Mouse (Mus musculus): ENCODE measurements around the gene Gnaq.
A peak's percentile ranks its signal among the peaks of the same experiment; 100 is the strongest.
"Not testable (repeated sequence)": the region's sequence is repeated elsewhere in the genome, so short reads cannot be mapped to it uniquely, and the experiment has no call there.

The Gnaq gene

DNA sequence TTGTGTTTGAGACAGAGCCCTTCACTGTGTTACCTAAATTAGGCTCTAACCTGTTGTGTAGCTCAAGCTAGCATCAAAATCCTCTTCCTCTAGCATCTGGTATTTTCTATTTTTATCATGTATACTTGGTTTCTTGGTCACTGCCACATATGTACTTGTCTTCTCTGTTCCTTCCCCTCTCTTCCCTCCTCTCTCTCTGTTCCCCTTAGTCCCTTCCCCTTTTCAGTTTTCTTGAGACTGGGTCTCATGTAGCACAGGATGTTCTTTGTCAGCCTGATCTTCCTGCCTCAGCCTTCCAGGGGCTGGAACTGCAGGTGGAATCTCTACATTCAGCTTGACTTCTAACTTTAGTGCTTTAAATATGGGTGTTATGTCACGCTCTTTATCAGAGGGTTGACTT lies 16.5 kb downstream of the Gnaq start:
- DNase-seq = no peak

DNA sequence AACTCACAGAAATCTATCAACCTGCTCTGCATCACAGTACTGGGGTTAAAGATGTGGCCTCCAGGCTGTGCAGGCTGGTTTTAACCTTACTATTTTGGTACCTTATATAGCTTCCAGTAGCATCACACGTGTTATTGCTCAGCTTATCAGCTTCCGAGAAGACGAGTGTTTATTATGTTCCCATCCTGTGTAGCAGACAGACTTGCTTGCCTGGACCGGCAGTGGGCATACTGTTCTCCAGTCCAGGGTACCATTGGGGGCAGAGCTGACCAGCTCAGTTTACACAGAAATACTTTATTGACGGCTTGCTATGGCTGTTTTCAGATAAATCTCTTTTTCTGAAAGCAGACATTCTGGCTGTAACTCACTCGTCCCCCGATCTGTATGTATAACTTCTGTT lies 17.7 kb downstream of the Gnaq start:
- no peak for DNase-seq

DNA sequence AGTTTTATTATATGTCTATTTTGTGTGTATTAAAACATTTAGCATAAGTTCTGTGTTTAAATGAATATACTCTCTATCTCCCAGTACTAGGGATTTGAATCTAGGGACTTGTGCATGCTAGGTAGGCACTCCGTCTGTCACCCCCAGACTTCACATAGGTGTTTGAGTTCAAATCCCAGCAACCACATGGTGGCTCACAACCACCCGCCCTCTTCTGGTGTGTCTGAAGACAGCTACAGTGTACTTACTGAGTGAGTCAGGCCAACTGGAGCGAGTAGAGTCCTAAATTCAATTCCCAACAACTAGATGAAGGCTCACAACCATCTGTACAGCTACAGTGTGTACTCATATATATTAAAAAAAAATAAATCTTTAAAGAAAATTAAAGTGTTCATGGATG lies 21.2 kb downstream of the Gnaq start:
- no peak for DNase-seq

DNA sequence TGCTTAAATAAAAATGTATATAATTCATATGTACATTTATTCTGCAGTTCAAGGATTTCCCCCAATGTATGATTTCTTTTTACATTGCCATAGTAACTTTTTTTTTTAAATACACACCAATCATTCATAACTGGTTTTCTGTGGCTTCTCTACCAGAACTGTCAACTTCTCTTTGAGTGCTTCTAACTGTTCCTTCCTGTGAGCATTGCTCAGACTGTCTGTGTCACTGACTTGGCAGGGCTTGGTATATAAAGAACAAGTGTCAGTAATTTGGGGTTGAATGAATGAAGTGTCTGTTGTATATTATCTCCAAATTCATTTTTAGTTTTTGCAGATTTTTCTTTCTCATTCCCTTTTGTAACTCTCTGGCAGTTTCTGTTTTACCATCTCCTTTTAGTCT lies 21.8 kb downstream of the Gnaq start:
- no peak for DNase-seq

DNA sequence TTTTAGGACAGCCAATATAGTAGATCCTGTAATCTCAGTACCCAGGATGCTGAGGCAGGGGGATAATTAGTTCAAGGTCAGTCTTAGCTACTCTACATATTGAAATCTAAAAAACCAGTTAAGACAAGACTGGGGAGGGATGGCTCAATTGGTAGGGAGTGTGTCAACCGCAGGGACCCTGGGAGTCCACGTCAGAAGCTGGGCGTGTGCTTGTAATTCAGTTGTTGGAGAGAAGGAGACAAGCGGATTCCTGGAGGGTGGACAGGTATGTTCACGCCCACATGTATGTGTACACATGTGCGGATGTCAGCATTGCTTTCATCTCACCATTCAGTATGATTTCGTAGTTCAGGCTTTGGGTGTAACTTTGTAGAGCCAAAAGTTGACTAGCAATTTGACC lies 24.5 kb downstream of the Gnaq start:
- no peak for DNase-seq

DNA sequence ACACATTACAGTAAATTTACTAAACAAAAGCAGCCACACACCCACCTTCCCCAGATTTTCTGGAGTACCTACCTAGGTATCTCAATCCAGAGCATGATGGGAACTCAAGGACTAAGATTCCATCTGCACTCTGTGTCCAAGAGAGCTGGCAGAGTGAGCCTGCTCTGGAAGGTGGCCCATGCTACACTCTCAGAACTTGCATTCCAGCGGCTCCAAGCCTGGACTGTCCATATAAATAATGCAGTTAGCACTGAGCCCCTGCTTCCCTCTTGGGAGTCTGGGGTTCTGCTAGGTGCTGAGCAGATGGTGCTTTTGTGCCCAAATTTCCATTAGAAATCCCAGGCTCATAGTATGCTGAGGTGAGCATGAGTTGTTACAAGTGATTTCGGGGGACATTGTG lies 28.1 kb downstream of the Gnaq start:
- no peak for DNase-seq

DNA sequence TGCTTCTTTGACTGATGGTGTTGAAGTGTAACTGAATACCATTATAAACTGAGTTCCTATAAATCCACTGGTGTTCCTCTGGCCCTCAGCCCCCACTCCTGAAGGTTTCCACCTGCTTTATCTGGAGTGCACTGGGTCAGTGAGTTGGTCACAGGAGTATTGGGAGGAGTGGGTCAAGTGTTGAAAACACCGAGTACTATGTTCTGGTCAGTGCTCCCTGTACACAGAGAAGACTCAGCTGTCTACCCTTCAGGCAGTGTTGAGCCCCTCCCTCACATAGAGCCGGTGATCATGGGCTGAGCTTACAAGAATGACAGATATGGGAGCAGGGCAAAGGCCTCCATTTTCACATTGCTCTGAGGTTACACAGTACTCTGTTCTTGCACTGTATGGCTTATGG lies 28.6 kb downstream of the Gnaq start:
- DNase-seq = no peak

DNA sequence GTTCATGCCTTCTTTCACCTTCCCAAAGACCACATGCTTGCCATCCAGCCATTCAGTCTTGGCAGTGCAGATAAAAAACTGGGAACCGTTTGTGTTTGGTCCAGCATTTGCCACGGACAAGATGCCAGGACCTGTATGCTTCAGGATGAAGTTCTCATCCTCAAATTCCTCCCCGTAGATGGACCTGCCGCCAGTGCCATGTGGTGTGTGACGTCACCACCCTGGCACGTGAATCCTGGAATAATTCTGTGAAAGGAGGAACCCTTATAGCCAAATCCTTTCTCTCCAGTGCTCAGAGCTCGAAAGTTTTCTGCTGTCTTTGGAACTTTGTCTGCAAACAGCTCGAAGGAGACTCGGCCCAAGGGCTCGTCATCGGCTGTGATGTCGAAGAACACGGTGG lies 31.8 kb downstream of the Gnaq start:
- DNase-seq = not testable (repeated sequence)

DNA sequence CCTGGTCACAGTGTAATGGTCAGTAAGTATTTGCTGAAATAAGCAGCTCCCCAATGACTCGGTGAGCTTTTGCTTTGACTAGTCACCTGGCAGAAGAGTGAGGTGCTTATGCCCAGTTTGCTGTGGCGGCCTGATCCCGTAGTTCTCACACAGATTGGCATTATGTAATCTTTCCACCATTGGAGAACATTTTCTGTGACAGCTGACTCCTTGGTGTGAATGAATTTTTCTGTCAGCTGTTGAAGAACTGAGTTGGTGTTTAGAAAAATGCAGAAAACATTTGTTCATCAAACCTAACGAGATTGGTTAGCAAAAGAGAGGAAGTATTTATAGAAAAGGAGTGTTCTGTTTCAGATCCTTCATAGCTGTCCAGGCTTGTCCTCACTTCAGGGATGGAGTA lies 34.6 kb downstream of the Gnaq start:
- no peak for DNase-seq

DNA sequence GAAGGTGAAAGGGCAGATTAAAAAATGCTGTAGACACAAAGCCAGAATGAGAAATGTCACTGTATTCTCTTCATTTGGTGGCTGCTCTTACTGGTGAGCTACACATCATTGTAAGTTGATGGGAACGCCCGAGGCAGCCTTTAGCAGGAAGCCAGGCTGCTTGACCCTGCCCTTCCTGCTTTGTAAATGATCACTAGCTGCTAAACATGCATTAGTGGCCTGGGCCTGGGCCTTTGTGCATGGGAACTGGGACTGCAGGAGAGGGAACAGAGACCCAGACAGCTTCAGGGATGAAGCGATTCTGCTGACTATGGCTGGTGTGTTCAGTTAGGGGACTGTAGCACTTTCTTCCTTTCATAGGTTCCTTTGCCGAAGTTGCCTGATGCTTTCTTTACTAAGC lies 35.6 kb downstream of the Gnaq start:
- peak; percentile 73 for DNase-seq

DNA sequence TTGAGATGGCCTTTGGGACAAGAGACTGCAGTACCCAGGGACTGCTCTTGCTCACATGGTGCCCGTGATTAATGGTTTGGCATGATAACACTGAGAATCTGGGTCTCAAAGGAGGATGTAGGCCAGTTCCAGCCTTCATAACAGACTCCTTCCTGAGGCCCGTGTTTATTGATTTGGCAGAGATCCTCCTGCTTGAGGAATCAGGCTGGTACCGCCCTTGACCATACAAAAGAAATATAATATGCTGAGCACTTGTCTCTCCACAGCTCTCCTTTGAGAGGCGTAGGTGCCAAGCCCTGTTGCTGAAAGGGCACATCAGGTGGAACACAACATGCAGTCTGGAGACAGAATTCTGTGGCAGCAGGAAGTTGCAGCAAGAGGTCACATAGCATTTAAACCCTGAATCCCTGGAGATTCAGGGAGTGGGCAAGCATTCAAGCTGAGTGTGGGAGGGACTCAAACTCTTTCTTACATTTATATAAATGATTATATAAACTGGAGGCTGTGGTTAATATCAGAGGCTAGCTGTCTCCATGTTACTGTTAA lies 36.1 kb downstream of the Gnaq start:
- DNase-seq = peak; percentile 64

DNA sequence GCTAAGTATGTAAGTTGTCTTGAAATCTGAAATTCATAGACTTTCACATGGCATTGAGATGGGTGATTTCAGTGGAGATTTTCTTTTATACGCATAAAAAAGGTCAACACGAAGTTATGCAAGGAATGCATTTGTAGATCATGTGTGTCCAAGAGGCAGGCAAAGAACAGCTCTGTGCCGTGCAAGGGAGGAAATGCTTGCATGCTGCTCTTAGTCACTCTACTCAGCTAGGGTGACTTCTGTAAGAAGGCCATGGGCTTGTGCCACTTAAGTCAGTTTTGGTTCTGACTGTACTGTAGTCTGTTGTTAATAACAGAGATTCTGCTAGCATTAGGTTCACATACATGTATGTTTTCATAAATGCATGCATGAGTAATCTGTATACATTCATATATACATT lies 38.1 kb downstream of the Gnaq start:
- no peak for DNase-seq

DNA sequence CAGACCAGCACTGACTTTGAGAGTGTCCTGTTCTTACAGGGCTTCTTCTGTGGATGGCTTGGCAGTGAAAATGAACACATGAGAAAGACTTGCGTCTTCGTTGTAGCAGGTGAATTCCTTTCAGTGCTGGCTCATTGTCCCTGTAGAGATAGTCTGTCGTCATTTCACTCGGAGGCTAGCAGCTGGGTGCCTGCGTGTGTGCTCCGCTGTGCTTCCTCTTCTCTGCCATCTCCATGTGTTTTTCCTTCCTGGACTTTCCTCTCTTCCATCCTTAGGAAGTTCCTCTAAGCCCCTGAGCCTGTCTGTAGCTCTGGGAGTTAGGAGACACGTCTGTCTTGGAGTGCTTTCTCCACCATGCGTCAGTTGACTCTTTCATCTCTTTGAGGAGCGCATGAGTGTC lies 41.1 kb downstream of the Gnaq start:
- DNase-seq = no peak

DNA sequence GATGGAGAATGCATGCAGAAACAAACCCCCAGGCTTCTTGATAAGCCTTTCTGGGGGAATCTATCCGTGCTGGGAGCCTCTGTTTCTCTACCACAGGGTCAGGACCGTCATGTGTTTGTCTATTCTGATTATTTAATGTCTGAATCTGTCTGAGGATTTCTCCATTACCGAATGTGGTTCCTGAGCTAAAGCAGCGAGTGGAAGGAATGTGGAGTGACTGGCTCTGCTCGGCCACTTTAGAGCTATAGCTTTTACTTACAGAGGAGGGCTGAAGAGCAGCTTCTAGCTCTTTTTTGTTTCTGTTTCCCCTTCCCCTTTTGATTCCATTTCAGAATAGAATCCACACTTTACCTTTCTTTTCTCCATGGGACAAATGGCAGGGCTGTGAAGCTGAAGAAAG lies 43.8 kb downstream of the Gnaq start:
- no peak for DNase-seq

DNA sequence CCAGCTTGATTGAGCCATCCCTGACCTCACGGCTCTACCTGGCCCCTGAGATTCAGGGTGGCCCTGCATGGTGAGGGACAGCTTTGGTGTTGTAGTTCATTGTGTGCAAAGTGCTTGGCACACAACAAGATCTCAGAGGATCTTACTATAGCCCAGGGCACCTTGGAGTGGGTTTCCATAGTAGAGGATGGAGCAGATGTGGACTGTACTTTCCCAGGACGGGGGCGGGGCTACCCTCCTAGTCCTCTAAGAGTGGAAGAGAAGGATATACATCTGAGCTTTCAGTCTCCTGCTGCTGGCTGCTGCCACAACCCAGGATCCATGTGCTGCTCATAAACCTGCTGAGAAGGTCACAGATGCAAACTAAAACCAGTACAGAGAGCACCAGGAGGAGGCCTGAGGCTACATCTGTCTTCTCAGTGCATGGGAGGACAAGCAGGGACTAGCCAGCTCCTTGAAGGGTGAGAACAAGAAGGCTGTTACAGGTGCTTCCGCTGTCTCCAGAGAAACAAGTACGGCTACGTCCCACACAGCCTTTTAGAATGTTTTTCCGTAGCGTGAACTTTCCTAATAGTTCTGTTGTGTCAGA lies 44.6 kb downstream of the Gnaq start:
- no peak for DNase-seq

DNA sequence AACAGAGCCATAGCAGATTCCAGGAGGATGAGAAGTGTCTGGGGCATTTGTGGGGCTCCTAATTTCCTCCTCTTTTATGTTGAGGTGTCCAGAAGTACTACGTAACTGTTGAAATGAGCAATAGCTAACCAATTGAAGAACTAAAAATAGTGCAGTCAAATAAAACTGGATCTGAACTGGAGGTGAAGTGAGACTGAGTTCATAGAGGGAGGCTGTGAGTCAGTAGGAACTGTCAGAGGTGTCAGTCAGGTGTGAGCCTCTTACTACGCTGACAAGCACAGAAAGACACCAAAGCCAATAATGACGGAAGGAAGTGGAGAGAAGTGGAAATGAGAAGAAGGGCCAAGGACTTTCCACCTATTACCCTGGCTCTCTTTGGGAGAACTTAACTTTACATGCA lies 48.6 kb downstream of the Gnaq start:
- no peak for DNase-seq

DNA sequence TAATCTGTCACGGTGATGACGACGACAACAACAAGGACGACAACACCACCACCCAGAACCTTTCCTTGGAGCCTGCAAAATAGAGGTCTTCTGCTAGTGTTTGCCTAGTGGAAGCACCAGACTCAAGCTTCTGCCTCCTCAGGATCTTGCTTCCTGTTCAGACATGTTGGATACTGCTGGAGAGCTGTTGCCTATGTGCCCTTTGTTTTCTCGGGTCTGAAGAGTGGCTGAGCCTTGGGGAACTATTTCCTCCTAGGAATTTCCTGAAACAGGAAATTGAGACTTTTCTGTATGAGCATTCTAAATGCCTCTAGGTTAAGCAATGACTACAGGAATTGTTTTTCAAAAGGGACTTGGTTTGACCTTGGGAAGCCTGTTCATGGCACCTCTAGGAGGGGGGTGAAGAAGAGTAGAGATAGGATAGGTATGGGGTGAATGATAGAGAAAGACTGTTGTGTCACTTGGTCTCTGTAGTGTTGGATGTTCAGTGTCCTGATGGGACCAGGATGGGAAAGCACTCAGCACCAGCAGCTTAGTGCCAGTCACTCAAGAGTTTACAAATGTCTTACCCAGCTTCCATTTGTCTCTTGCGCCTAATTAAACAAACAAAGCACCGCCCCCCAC lies 49.3 kb downstream of the Gnaq start:
- DNase-seq = peak; percentile 18

DNA sequence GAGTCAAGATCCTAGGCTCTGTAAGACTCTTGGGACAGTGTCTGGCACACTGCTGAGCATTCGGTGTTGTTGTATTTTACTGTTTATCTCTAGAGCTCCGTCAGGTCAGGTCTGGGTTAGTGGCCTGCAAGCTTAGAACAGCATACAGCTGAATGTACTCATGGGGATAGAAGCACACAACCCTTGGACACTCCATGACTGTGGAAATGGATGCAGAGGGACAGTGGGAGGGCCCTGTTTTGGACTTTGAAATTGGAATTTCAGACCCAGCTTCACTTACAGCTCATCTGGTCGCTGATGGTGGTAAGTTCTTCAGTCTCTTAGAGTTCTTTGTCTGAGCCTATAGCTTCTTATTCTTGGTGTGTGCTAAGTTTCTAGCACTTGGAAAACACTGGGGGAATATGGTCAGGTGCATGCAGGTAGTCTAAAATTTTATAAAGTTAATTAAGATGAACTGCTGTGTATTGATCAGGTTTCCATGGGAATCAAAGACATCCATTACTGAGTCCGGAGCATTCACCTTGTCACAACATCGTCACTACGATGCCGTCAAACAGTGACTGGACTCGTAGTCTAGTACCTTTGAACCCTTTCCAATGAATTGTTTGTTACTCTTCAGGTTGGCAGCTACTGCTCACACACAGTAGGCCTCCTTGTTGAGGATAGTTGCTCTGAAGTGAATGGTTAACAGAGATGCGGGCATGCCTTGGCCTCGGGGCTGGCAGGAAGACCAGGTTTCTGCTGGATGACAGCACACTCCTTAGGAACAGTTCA lies 51.1 kb downstream of the Gnaq start:
- no peak for DNase-seq

DNA sequence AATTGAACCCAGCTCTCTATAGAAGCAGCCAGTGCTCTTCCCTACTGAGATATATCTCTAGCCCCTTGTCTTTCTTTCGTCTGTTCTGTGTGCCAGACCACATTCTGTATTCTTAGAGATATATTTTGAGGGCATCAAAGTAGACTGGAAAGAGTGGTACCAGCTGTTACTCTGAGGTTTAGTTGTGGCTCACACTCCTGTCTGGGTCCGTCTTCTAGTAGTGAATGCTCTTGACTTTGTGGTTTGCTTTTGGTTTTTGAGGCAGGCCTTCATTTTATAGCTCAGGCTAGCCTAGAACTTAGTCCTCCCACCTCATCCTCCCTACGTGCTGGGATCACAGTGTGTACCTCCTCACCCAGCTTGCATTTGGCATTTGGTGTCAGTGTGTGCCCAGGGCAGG lies 54.4 kb downstream of the Gnaq start:
- no peak for DNase-seq

DNA sequence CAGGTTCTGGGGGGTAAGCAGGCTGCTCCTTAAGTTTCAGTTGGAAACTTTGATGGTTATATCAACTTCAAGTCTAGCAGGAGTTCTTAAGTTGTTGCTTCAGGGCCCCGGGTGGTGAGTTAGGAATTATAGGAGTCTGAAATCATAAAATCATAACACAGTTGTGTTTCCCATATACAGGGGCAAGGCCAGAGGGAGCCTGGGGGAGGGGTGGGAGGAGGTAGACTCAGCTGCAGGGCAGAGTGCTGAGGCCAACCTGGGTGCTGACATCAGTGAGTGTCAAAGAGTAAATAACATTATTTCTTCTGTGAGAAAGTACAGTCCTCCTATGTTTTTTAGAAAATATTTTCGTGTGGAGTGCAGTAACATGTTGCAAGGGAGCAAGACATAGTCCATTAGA lies 55.3 kb downstream of the Gnaq start:
- DNase-seq = no peak

DNA sequence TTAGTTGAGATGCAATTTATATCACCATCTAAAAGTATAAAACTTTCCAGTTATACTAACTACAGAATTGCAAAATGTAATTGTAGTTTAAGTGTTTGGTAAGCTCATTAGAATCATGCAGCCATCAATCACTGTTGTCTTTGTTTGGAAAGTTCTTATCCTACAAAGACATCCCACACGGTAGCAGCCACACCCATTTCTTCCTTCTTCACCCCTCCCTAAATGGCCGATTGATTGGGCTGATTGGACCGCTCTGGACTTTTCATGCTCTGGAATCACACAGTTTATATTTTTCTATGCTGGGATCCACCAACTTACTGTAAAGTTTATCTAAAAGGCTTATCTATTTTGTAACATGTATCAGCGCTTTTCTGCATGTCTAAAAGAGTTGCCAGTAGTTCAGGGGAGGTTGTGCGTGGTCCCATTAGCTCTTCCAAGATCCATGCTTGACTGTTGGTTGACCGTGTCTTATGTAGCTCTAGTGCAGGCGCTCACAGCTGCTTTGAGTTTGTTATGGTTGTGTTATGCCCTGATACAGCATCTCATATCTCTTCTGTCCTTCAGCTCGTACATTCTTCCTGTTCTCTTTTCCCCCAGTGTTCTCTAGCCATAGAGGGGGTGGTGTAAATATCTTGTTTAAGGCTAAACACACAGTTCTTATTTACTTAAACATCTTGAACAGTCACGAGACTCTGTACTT lies 56.6 kb downstream of the Gnaq start:
- no peak for DNase-seq

DNA sequence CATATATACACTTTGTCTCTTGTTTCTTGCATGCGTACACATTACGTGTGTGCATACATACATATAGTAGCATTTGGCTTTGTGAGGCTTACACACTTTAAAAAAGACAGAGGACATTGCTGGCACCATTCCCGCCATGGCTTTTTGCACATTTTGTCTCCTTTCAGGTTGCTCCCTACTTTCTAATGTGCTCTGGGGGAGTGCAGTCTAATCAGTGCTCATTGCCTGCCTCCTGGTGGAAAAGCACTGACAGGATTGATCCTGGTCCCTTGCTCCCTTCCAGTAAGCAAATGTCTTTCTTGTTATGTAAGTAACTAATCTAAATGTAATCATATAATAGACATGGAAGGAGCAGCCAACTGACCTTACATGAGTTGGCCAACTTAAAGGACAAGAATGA lies 65.5 kb downstream of the Gnaq start:
- DNase-seq = peak; percentile 32

DNA sequence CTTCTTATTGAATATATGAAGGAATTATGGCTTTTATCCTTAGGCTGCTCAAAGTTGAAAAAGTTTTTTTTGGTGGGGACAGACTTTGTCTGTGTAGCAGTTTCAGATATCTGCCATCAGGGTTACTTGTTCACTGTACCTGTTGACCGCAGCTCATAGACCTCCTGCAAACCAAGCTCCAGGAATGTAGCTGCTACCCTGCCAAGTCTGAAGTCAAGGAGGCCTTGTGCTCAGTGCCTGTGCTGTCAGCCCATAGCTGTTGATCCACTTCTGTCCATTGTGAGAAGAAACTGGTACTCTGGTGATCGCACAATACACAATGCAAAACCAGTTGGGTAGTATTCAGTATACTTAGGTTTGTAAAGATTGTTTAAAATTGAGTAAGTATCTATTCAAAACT lies 68.7 kb downstream of the Gnaq start:
- no peak for DNase-seq
